Mouse (Mus musculus) testis, adult 2 months (tissue): ENCODE data around the gene Rbx1.

Experiments used
- CTCF ChIP-seq: fragments of 200-500 bp; IDR thresholded peaks from 2 replicates; pipeline ENCODE4 v1.5.1; 2012; ENCODE audit warnings: low read depth, mild to moderate bottlenecking, inconsistent platforms, low read length, moderate library complexity; ENCODE audit not compliant: control insufficient read depth, insufficient read depth, insufficient replicate concordance
- POLR2A ChIP-seq: fragments of 200-500 bp; IDR thresholded peaks from 2 replicates; pipeline ENCODE4 v1.6.1; 2012; ENCODE audit warnings: low read depth, mild to moderate bottlenecking, inconsistent platforms, low read length, moderate library complexity; ENCODE audit not compliant: control insufficient read depth

DNA sequence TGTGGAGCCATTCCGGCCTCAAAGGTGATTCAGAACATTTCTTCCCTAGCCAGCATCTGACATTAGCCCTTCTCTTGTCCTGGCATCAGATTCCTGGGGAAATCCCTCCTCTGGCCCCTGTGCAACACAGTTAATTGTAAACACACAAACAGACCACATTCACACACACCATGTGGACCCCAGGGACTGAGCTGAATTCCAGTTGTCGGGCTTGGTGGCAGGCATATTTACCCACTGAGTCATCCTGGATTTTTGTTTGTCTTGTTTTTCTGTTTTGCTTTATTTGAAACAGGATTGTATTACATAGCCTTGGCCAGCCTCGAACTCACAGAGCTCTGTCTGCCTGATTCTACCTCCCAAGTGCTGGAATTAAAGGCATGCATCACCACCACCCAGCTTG lies 49.1 kb downstream of the Rbx1 start:
- TF ChIP-seq CTCF: no peak
- TF ChIP-seq POLR2A: no peak
